Mouse (Mus musculus): ENCODE measurements around the gene Vmn1r85. TPM values are rescaled to one million over a fixed set of nuclear protein-coding genes. Genes with fewer than 3 reads are reported as not detected.

Vmn1r85 gene
- not detected in 4 replicates for total RNA-seq (2023; ENCODE audit: inconsistent age)

DNA sequence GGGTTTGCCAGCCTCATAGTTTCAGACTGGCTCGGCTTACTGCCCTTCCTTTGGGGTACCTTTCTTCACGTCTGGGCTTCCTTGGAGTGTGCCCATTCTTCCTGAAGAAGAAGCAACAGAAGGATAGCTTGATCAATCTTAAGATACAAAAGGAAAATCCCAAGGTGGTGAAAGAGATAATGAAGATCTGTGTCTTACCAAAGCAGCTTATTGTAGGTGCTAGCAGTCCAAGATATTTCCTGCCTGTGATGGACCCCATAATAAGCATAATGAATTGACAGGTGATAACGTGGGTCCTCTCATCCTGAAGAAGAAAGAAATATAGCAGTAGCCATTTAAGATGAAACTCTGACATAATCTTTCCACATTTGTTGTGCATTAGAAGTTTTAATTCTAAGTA, at the start of gene Vmn1r85:
Gene Vmn1r85 (minus strand): TSS at position 101 of the 400 bp plus-strand sequence.

GRCm38 (mm10) chr7:13140057-13140456, 45.1 kb upstream of the Vmn1r85 start, which contains the start of gene Vmn1r87:
Gene Vmn1r87, minus strand, starts transcription at chr7:13140157.

GRCm38 (mm10) chr7:13119817-13120216, 24.8 kb upstream of the Vmn1r85 start, which contains the start of gene Vmn1r86:
Gene Vmn1r86, minus strand, starts transcription at chr7:13119917.

GRCm38 (mm10) chr7:13054287-13055010, 40.5 kb downstream of the Vmn1r85 start, which contains the start of gene Mzf1:
Gene Mzf1, minus strand, starts transcription at chr7:13054764.

GRCm38 (mm10) chr7:13037901-13038555, 56.9 kb downstream of the Vmn1r85 start, which contains the start of gene Ube2m:
Gene Ube2m, minus strand, starts transcription at chr7:13038275.

GRCm38 (mm10) chr7:13034148-13034977, 60.6 kb downstream of the Vmn1r85 start, which contains the start of gene Chmp2a:
Gene Chmp2a, minus strand, starts transcription at chr7:13034807.

Other genes starting within 250 kb of the Vmn1r85 start
- gene Zfp128, start 214.0 kb downstream of the Vmn1r85 start, total RNA-seq (2023; ENCODE audit: inconsistent age) = 1.8 to 2.8 TPM (median 2.4 TPM) in 4 replicates
- gene Zscan22, start 197.4 kb downstream of the Vmn1r85 start, total RNA-seq (2023; ENCODE audit: inconsistent age) = 12.3 to 14.5 TPM (median 13.4 TPM) in 4 replicates
- gene Rps5, start 172.9 kb downstream of the Vmn1r85 start, total RNA-seq (2023; ENCODE audit: inconsistent age) = 2,171 to 2,345 TPM (median 2,206 TPM) in 4 replicates
- gene Rnf225, start 167.8 kb downstream of the Vmn1r85 start, total RNA-seq (2023; ENCODE audit: inconsistent age) = 0.72 to 0.93 TPM (median 0.88 TPM) in 4 replicates
- gene Zfp324, start 129.3 kb downstream of the Vmn1r85 start, total RNA-seq (2023; ENCODE audit: inconsistent age) = 3.4 to 4.0 TPM (median 3.8 TPM) in 4 replicates
- gene Zfp446, start 117.3 kb downstream of the Vmn1r85 start, total RNA-seq (2023; ENCODE audit: inconsistent age) = 8.2 to 10.2 TPM (median 9.2 TPM) in 4 replicates
- not detected in 4 replicates for gene Slc27a5, start 97.0 kb downstream of the Vmn1r85 start, total RNA-seq (2023; ENCODE audit: inconsistent age)
- gene Trim28, start 96.1 kb downstream of the Vmn1r85 start, total RNA-seq (2023; ENCODE audit: inconsistent age) = 355 to 399 TPM (median 376 TPM) in 4 replicates
- 4.4 to 8.6 TPM (median 5.6 TPM) in 4 replicates for gene Zbtb45, start 85.1 kb downstream of the Vmn1r85 start, total RNA-seq (2023; ENCODE audit: inconsistent age)
- gene Chmp2a, start 60.4 kb downstream of the Vmn1r85 start, total RNA-seq (2023; ENCODE audit: inconsistent age) = 92.4 to 120 TPM (median 103 TPM) in 4 replicates
- gene Ube2m, start 56.9 kb downstream of the Vmn1r85 start, total RNA-seq (2023; ENCODE audit: inconsistent age) = 83.4 to 96.0 TPM (median 89.6 TPM) in 4 replicates
- gene Mzf1, start 40.4 kb downstream of the Vmn1r85 start, total RNA-seq (2023; ENCODE audit: inconsistent age) = 0.51 to 0.87 TPM (median 0.72 TPM) in 4 replicates
- gene Vmn1r86, start 24.7 kb upstream of the Vmn1r85 start, total RNA-seq (2023; ENCODE audit: inconsistent age) = not detected in 4 replicates
- gene Vmn1r87, start 45.0 kb upstream of the Vmn1r85 start, total RNA-seq (2023; ENCODE audit: inconsistent age) = not detected in 4 replicates
- 0.09 to 0.16 TPM (median 0.12 TPM) in 4 replicates for gene Vmn1r88, start 64.4 kb upstream of the Vmn1r85 start, total RNA-seq (2023; ENCODE audit: inconsistent age)
- gene Vmn1r89, start 117.8 kb upstream of the Vmn1r85 start, total RNA-seq (2023; ENCODE audit: inconsistent age) = not detected in 4 replicates
- gene Lig1, start 182.1 kb upstream of the Vmn1r85 start, total RNA-seq (2023; ENCODE audit: inconsistent age) = 26.6 to 29.1 TPM (median 27.0 TPM) in 4 replicates
- gene Zswim9, start 183.5 kb upstream of the Vmn1r85 start, total RNA-seq (2023; ENCODE audit: inconsistent age) = 5.3 to 7.3 TPM (median 6.4 TPM) in 4 replicates
- 0.15 to 1.7 TPM (median 0.63 TPM) in 4 replicates for gene Pla2g4c, start 229.5 kb upstream of the Vmn1r85 start, total RNA-seq (2023; ENCODE audit: inconsistent age)

Measured in B cell, adult (primary cell).